Mouse (Mus musculus) heart, embryonic 16.5 days (tissue): ENCODE results near the gene AY358078. TPM values are rescaled to one million over a fixed set of nuclear protein-coding genes. Genes with fewer than 3 reads are reported as not detected.
"Not testable (repeated sequence)": the region's sequence is repeated elsewhere in the genome, so short reads cannot be mapped to it uniquely, and the experiment has no call there.

Experiments
- ATAC-seq: fragments of 200-750 bp; cut with Nextera tagmentation; replicated peaks from 2 replicates; pipeline ENCODE4 v1.8.0; 2017; ENCODE audit warnings: moderate number of reproducible peaks; ENCODE audit not compliant: insufficient read depth, low FRiP score; ENCODE audit errors: extremely low read depth
- H3K27ac ChIP-seq: fragments of 300-500 bp; sonication (generic); 2 replicates; pipeline ENCODE4 v1.5.1; 2014; ENCODE audit warnings: mild to moderate bottlenecking, low read length, control low read depth, moderate library complexity
- H3K27me3 ChIP-seq: fragments of 300-500 bp; sonication (generic); 2 replicates; pipeline ENCODE4 v1.6.1; 2014; ENCODE audit warnings: low read length, mixed read lengths; ENCODE audit not compliant: control insufficient read depth, insufficient read depth
- H3K36me3 ChIP-seq: fragments of 300-500 bp; sonication (generic); 2 replicates; pipeline ENCODE4 v1.6.1; 2014; ENCODE audit not compliant: control insufficient read depth, insufficient read depth
- H3K4me1 ChIP-seq: fragments of 300-500 bp; sonication (generic); 2 replicates; pipeline ENCODE4 v1.6.1; 2014; ENCODE audit warnings: low read length, mixed read lengths; ENCODE audit not compliant: control insufficient read depth, insufficient read depth
- H3K4me2 ChIP-seq: fragments of 300-500 bp; sonication (generic); 2 replicates; pipeline ENCODE4 v1.6.1; 2014; ENCODE audit warnings: low read depth, mild to moderate bottlenecking, control low read depth, low read length
- H3K4me3 ChIP-seq: fragments of 300-500 bp; sonication (generic); 2 replicates; pipeline ENCODE4 v1.5.1; 2014; ENCODE audit warnings: mild to moderate bottlenecking, control low read depth, low read length
- H3K9ac ChIP-seq: fragments of 300-500 bp; sonication (generic); 2 replicates; pipeline ENCODE4 v1.6.1; 2014; ENCODE audit warnings: low read length, control low read depth
- H3K9me3 ChIP-seq: fragments of 300-500 bp; sonication (generic); replicated peaks from 2 replicates; pipeline ENCODE4 v1.6.1; 2016; ENCODE audit warnings: low read length; ENCODE audit not compliant: control insufficient read depth
- WGBS: fragments of 180-500 bp; shearing (Covaris S2); extraction: QIAGEN DNeasy Blood & Tissue Kit; methylation state at CpG from one replicate; pipeline ENCODE4 v1.1.7; 2014; 5-methylcytosine and 5-hydroxymethylcytosine counted together
- polyA plus RNA-seq: library from polyadenylated mRNA; unstranded; fragments of >200 nt; fragmentation: Nextera tagmentation; extraction: Ambion mirVana; gene quantifications from 2 replicates; pipeline ENCODE4 v1.2.1, GENCODE M21; 2015

Gene AY358078
- not detected in 2 replicates for polyA plus RNA-seq

DNA sequence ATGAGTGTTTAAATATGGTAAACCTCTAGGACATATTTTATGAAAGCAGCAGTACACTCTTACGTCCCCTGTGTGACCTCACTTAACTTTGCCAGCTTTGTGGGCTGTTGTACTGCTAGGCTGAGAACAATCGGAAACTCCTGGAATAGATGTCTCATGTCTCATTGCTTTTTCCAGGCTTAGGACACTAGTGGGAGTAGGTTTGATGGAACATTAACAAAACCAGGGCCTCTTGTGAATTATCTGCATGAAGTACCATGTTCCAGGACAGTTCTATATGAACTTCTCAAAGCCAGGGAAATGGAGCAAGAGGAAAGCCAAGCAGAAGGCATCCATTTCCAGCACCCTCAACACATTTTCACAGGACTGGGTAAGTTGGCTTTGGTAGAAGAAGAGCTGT, at the start of gene AY358078:
Gene AY358078, plus strand, starts transcription at position 301 of the 400 bp plus-strand sequence.
- Histone ChIP-seq H3K4me2 (no peak within 1 kb of the TSS), H3K27me3 (no peaks in the 10 kb centered on the region), H3K4me3 (no peak within 1 kb of the TSS), H3K9ac (no peak within 1 kb of the TSS), H3K36me3 (no peaks in the 10 kb centered on the region), H3K9me3 (no peaks in the 10 kb centered on the region), H3K27ac (no peak within 1 kb of the TSS), H3K4me1 (no peaks in the 10 kb centered on the region)
- no peak for ATAC-seq
- 78% methylated on average over 2 of the region's 2 CpGs for WGBS

DNA sequence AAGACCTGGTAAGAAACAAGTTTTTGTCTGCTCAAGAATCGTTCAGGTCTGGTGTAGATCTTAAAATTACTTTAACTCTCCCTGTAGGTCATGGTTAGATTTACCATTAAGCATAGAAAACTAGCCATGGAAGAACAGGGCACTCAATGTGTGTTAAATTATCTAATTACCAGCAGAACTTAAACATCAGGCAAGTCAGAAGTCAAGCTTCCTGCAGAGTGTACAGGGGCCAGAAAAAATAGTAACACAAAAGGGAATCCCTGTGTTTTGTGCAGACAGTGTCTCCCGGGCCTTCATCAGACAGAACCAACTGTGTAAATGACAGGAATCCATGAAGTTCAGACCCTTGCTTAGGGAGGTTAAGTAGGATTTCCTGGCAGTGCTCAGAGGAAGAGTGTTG, 43.9 kb upstream of the AY358078 start:
- no peak for ATAC-seq
- WGBS = 64% methylated on average over 2 of the region's 2 CpGs
- Histone ChIP-seq H3K4me2 (no peak overlapping the region), H3K4me1 (no peaks in the 10 kb centered on the region), H3K9ac (no peak overlapping the region), H3K27me3 (no peaks in the 10 kb centered on the region), H3K36me3 (no peaks in the 10 kb centered on the region), H3K4me3 (no peak overlapping the region), H3K27ac (no peak overlapping the region), H3K9me3 (no peaks in the 10 kb centered on the region)

DNA sequence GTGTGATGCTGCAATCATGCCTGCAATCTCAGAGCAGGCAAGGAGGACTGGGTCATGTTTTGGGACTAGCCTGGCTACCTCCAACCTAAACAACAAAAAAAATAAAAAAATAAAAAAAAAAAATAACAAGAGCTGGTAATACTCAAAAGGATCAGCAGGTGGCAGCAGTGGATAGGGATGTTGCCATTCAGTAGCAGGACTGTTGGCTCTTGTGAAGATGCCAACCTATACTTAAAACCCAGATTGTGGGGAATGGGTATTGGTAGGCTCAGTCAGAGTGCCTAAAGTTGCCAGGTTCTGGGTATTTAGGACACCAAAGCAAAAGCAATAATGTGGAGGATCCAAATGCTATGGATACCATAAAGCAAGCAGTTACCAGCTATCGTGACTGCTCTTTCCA, 28.5 kb upstream of the AY358078 start:
- not testable (repeated sequence) for H3K4me2 ChIP-seq, H3K27ac ChIP-seq, H3K36me3 ChIP-seq, H3K9me3 ChIP-seq, H3K27me3 ChIP-seq, H3K9ac ChIP-seq, H3K4me1 ChIP-seq, H3K4me3 ChIP-seq, ATAC-seq
- 80% methylated on average over 1 of the region's 1 CpGs for WGBS

DNA sequence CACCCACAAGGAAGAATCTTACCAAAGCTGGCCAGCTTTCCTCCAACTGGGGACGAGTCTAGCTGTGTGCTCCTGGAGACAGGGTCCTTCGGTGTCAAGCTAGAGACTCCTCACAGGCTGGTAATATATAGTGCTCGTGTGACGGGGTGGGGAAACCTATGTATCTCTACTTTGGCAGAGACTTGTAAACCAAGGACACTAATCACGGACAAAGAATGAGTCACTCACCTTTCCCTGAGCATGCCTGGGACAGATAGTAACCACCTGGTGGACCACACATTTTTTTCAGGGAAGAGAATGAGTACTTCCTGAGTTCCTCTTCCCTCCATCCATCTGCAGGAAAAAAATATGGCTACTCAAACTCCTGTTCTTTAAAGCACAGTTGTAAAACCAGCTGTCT, 26.4 kb upstream of the AY358078 start, which contains the start of gene Ang4:
Gene Ang4, minus strand, starts transcription at position 101 of the 400 bp plus-strand sequence.
- WGBS = 62% methylated on average over 5 of the region's 5 CpGs
- ATAC-seq = no peak
- Histone ChIP-seq H3K9me3 (no peaks in the 10 kb centered on the region), H3K4me3 (no peak within 1 kb of the TSS), H3K27me3 (no peaks in the 10 kb centered on the region), H3K27ac (no peak within 1 kb of the TSS), H3K4me1 (no peaks in the 10 kb centered on the region), H3K9ac (no peak within 1 kb of the TSS), H3K4me2 (no peak within 1 kb of the TSS), H3K36me3 (no peaks in the 10 kb centered on the region)

DNA sequence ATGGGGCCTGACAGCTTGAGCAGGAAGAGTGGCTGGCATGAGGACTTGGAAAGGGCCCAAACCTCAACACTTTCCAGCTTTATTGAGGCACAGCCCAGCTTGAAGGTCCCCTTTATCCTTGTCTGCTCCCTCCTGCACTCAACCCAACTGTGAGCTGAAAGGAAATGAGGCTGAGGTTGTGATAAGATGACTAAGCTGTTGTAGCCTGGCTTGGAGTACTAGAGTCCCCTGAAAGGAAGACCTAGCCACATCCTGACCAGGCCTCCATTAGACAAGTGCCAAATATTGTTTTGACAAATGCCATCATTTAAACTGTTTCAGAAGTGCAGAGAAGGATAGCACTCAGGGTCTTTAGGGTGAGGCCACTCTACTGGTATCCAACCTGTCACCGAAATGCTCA, 22.1 kb upstream of the AY358078 start:
- no peak overlapping the region for H3K4me2 ChIP-seq
- no peaks in the 10 kb centered on the region for H3K9me3 ChIP-seq
- no peaks in the 10 kb centered on the region for H3K36me3 ChIP-seq
- no peak overlapping the region for H3K9ac ChIP-seq
- H3K4me1 ChIP-seq = no peaks in the 10 kb centered on the region
- H3K27ac ChIP-seq = no peak overlapping the region
- no peak overlapping the region for H3K4me3 ChIP-seq
- ATAC-seq = no peak
- WGBS = 82% methylated on average over 1 of the region's 1 CpGs
- no peaks in the 10 kb centered on the region for H3K27me3 ChIP-seq

DNA sequence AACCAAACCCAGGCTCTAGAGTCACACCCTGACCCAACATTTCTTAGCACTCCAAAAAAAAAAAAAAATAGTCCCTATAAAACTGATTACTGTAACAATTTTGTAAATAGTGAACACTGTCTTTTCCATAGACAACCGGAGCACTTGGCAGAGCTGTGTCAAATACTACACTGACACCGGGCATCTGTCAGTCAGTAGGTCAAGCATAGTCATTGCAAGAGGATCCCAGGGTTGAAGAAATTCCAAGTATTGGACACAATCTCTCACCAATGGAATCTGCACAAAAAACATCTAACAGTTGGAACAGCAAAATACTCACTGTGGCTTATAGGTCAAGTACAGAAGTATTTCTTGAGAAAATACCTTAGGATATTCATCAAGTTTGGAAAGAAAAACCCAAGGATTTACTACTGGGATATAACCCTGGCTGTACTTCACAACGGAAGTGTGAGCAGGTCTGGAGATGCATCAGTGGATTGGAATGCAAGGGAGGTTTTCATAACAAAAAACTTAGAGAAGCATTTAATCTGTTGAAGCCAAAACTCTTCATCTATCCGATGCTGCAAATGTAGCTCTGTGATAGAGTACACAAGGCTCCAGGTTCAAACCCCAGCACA, 20.9 kb upstream of the AY358078 start:
- Histone ChIP-seq H3K4me2 (no peak overlapping the region), H3K4me3 (no peak overlapping the region), H3K36me3 (no peaks in the 10 kb centered on the region), H3K27me3 (no peaks in the 10 kb centered on the region), H3K9ac (no peak overlapping the region), H3K4me1 (no peaks in the 10 kb centered on the region), H3K27ac (no peak overlapping the region), H3K9me3 (no peaks in the 10 kb centered on the region)
- no peak for ATAC-seq
- 62% methylated on average over 4 of the region's 4 CpGs for WGBS

DNA sequence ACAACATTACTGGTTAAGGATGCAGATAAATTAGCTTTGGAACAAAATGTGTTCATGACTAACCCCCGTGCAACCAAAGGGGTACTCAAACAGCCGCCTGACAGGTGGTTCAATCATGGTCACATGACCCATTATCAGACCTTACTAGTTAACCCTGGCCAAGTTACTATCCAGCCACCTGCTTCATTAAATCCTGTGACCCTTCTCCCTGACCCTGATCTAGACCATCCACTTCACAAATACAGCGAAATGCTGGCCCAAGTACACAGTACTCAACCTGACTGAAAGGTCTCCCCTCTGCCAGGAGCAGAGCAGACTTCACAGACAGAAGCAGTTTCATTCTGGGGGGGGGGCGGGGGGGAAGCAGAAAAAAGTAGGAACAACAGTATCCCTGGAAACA, 13.5 kb upstream of the AY358078 start:
- Histone ChIP-seq H3K9ac (no peak overlapping the region), H3K9me3 (no peaks in the 10 kb centered on the region), H3K36me3 (no peaks in the 10 kb centered on the region), H3K27me3 (no peaks in the 10 kb centered on the region), H3K27ac (no peak overlapping the region), H3K4me2 (no peak overlapping the region), H3K4me3 (no peak overlapping the region), H3K4me1 (no peaks in the 10 kb centered on the region)
- no peak for ATAC-seq
- 62% methylated on average over 4 of the region's 4 CpGs for WGBS

DNA sequence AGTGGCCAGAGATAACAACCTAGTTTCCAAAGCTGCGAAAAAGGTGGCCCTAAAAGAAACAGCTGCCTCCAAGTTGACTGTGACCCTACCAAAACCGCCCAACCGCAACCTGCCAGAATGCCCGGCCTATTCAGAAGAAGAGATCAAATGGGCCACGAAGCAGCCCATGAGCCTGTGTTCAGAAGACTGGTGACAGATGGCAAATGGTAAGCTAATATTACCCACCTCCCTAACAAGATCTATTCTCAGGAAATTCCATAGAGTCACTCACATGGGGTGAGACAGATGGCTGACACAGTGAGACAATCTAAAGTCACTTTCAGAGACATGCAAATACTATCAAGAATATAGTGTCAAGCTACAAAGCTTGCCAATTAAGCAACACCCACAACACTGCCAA, 12.8 kb upstream of the AY358078 start:
- no peak overlapping the region for H3K4me3 ChIP-seq
- no peaks in the 10 kb centered on the region for H3K27me3 ChIP-seq
- no peaks in the 10 kb centered on the region for H3K9me3 ChIP-seq
- no peaks in the 10 kb centered on the region for H3K36me3 ChIP-seq
- H3K9ac ChIP-seq = no peak overlapping the region
- ATAC-seq = no peak
- 61% methylated on average over 5 of the region's 5 CpGs for WGBS
- H3K27ac ChIP-seq = no peak overlapping the region
- H3K4me1 ChIP-seq = no peaks in the 10 kb centered on the region
- H3K4me2 ChIP-seq = no peak overlapping the region

DNA sequence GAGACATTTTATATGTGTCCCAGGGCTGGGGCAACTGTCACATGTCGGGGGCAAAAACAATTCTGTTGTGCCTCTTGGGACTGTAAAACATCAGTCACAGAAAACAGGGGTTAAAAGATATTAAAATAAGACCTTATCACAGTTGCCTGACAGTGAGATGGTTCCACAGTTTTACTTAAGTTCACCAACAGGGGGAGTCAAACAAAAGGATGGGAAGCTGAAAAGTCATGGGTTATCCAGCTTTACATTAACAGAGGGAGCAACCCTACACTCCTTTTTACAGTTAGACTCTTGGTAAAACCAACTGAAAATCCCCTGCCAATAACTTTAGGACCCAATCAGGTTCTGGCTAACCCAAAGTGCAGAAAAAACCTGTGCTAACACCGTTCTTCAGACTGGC, 10.7 kb upstream of the AY358078 start:
- Histone ChIP-seq H3K9ac (no peak overlapping the region), H3K27ac (no peak overlapping the region), H3K4me2 (no peak overlapping the region), H3K36me3 (no peaks in the 10 kb centered on the region), H3K27me3 (no peaks in the 10 kb centered on the region), H3K4me3 (no peak overlapping the region), H3K4me1 (no peaks in the 10 kb centered on the region), H3K9me3 (no peaks in the 10 kb centered on the region)
- no peak for ATAC-seq
- 73% methylated on average over 2 of the region's 2 CpGs for WGBS
